Mouse (Mus musculus): ENCODE measurements around the gene Pom121.

Gene Pom121

GRCm38 (mm10) chr5:135394004-135394823 lies at the start of gene Pom121:
Pom121 (minus strand) TSS chr5:135394546.
- DNase-seq (ENCODE audit: low read depth, low spot score), result peak; percentile 84

GRCm38 (mm10) chr5:135442430-135442829 lies 48.1 kb upstream of the Pom121 start:
- peak; percentile 52 for DNase-seq (ENCODE audit: low read depth, low spot score)

GRCm38 (mm10) chr5:135435039-135435438 lies 40.7 kb upstream of the Pom121 start:
- DNase-seq (ENCODE audit: low read depth, low spot score), result no peak

GRCm38 (mm10) chr5:135433861-135434260 lies 39.5 kb upstream of the Pom121 start:
- DNase-seq (ENCODE audit: low read depth, low spot score), result no peak

GRCm38 (mm10) chr5:135431111-135431510 lies 36.8 kb upstream of the Pom121 start:
- DNase-seq (ENCODE audit: low read depth, low spot score), result no peak

GRCm38 (mm10) chr5:135428786-135429185 lies 34.4 kb upstream of the Pom121 start:
- DNase-seq (ENCODE audit: low read depth, low spot score), result peak; percentile 38

GRCm38 (mm10) chr5:135410266-135410665 lies 15.9 kb upstream of the Pom121 start:
- DNase-seq (ENCODE audit: low read depth, low spot score), result no peak

GRCm38 (mm10) chr5:135408114-135408513 lies 13.8 kb upstream of the Pom121 start:
- DNase-seq (ENCODE audit: low read depth, low spot score), result no peak

- no peak for DNase-seq (ENCODE audit: low read depth, low spot score)
Observed at GRCm38 (mm10) chr5:135405437-135405836, 11.1 kb upstream of the Pom121 start.

GRCm38 (mm10) chr5:135404623-135405022 lies 10.3 kb upstream of the Pom121 start:
- no peak for DNase-seq (ENCODE audit: low read depth, low spot score)

- peak; percentile 89 for DNase-seq (ENCODE audit: low read depth, low spot score)
Observed at GRCm38 (mm10) chr5:135400244-135400643, 5.9 kb upstream of the Pom121 start.

GRCm38 (mm10) chr5:135399382-135399781 lies 5.0 kb upstream of the Pom121 start:
- no peak for DNase-seq (ENCODE audit: low read depth, low spot score)

GRCm38 (mm10) chr5:135395826-135396225 lies 1.5 kb upstream of the Pom121 start:
- DNase-seq (ENCODE audit: low read depth, low spot score), result peak; percentile 80

- no peak for DNase-seq (ENCODE audit: low read depth, low spot score)
Observed at GRCm38 (mm10) chr5:135383771-135384170, 10.6 kb downstream of the Pom121 start.

- no peak for DNase-seq (ENCODE audit: low read depth, low spot score)
Observed at GRCm38 (mm10) chr5:135382746-135383145, 11.6 kb downstream of the Pom121 start.

- no peak for DNase-seq (ENCODE audit: low read depth, low spot score)
Observed at GRCm38 (mm10) chr5:135381356-135381925, 12.9 kb downstream of the Pom121 start.

GRCm38 (mm10) chr5:135380681-135381080 lies 13.7 kb downstream of the Pom121 start:
- no peak for DNase-seq (ENCODE audit: low read depth, low spot score)

- no peak for DNase-seq (ENCODE audit: low read depth, low spot score)
Observed at GRCm38 (mm10) chr5:135376341-135376740, 18.0 kb downstream of the Pom121 start.

- no peak for DNase-seq (ENCODE audit: low read depth, low spot score)
Observed at GRCm38 (mm10) chr5:135375167-135375566, 19.2 kb downstream of the Pom121 start.

- DNase-seq (ENCODE audit: low read depth, low spot score), result no peak
Observed at GRCm38 (mm10) chr5:135373601-135374000, 20.7 kb downstream of the Pom121 start.

- DNase-seq (ENCODE audit: low read depth, low spot score), result no peak
Observed at GRCm38 (mm10) chr5:135371195-135371594, 23.2 kb downstream of the Pom121 start.

- DNase-seq (ENCODE audit: low read depth, low spot score), result peak; percentile 97
Observed at GRCm38 (mm10) chr5:135369787-135370654, 24.3 kb downstream of the Pom121 start, which contains the start of gene Nsun5. Nsun5 (plus strand) TSS chr5:135369953.

All from 3T3-L1 (cell line).